Mouse (Mus musculus) left cerebral cortex, postnatal 14 days (tissue): ENCODE measurements around the gene Lrp1. TPM values are rescaled to one million over a fixed set of nuclear protein-coding genes. Genes with fewer than 3 reads are reported as not detected.
A peak's percentile ranks its signal among the peaks of the same experiment; 100 is the strongest.

Experiments used
- DNase-seq, 2 experiments: peaks; one replicate each; pipeline ENCODE4 v3.0.0; 2021 to 2022; ENCODE audit warnings: low spot score in 2 of 2, mixed read lengths in 1 of 2
- intact Hi-C: fragments of 180-260 bp; cut with DNase I; formaldehyde crosslinking; loops from one replicate; pipeline ENCODE4 v1.15.1; 2025
- total RNA-seq, 2 experiments: library from RNA; stranded (reverse); gene quantifications; 2 replicates each; pipeline ENCODE4 v1.2.3; 2021

The Lrp1 gene
- total RNA-seq, 2 experiments from 2014 or later: 285 to 305 TPM

- DNase-seq: no peak
- intact Hi-C loops: loop anchor here (5.0 kb wide), 2 partner anchors 33 to 198 kb away; partner anchors contain the start of gene Stac3
These were observed 86.0 kb downstream of the Lrp1 start for GRCm38 (mm10) chr10:127534929-127535384.

DNA sequence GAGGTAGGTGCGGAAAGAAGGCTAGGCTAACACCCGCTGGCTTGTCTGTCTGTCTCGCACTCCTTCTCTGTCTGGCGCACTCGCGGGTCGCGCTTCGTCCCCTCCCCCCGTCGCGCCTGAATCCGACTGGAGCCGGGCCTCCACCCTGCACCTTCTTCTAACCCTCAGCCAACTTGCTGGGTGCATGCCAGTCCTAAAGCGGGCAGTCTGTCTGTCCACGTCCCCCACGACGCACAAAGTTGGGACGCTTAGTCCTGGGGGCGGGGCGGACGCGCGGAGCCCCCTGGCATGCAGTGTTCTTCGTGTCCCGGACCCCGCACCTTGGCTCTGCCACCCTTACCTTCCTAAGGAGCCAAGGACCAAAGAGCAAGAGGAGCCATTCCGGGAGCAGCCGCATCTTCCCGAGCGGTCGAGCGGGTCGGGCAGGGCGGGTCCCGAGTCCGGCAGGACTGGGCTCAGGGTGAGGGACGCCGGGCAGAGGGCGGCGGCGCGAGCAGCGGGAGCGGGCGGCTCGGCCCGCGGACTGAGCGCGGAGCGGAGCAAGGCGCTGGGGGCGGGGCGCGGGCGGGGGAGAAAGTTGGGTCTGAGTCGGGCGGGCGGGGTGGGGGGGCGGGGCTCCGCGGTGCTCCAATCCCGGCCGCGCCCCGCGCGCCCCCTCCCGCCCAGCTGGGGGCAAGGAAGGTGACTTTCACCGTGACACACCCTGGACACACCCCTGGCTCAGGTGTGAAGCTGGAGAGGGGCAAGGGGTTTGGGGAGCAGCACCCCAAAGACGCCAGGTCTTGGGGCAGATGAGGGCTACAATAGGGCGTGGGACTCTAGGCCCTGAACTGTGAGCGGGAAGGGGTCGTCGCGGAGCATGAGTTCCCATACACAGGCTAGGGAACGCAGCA, 86.7 kb downstream of the Lrp1 start, which contains the start of gene Nxph4:
Nxph4 (minus strand) TSS at position 524 of the 893 bp plus-strand sequence.
- intact Hi-C loops: no loop called here
- DNase-seq: no peak

DNA sequence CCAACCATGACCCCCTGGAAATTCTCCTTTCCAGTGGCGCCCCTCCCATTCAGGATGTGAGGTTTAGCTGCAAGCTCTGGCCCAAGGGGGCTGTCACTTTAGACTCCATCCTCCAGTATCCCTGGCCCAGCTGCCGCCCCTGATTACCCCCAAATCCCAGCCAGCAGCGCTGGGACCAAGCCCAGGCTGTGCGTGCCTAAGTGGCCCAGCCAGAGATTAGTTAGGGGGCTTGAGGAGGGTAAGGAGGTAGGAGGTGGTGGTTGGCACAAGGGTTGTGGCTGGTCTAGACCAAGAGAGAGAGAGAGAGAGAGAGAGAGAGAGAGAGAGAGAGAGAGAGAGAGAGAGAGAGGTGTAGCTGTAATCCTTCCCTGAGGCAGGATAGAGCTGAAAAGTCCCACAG, 89.4 kb downstream of the Lrp1 start:
- intact Hi-C loops: no loop called here
- DNase-seq: no peak

DNA sequence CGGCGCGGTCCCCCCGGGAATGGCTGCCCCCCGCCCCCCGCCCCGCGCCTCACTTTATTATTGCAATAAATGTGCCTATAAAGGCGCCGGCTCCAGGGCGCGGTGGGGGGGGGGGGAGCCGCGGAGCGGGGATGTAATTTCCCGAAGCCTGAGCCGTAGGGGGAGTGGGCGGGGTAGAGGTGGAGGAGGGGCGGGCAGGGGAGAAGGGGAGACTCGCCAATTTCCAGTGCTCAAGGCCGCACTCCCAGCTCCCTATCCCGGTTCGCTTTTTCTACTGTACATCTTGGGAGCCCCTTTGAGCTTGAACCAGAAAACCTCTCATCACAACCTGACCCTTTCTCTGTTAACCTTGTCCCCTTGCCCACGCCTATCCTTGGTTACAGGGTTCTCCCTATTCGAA, 90.0 kb downstream of the Lrp1 start:
- DNase-seq: no peak
- intact Hi-C loops: no loop called here

DNA sequence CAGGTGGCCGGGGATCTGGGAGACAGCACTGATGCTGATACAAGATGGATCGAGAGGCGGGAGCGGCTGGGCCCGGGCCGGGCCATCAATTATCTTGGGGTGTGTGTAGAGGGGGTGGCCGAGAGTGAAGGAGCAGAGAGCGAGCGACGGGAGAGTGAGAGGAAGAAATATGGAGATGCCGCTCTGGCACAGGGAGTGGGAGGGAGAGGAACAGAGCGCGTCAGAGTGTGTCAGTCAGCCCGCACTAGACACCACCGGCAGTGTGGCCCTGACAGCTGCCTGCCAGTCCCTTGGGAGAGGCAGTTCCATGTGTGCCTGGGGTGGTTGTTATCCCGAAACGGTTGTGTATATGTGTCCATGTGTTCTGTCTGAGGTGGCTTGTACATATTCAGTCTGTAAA, 93.5 kb downstream of the Lrp1 start:
- DNase-seq: peak in 1 of 2 experiments; percentile 63
- intact Hi-C loops: no loop called here

DNA sequence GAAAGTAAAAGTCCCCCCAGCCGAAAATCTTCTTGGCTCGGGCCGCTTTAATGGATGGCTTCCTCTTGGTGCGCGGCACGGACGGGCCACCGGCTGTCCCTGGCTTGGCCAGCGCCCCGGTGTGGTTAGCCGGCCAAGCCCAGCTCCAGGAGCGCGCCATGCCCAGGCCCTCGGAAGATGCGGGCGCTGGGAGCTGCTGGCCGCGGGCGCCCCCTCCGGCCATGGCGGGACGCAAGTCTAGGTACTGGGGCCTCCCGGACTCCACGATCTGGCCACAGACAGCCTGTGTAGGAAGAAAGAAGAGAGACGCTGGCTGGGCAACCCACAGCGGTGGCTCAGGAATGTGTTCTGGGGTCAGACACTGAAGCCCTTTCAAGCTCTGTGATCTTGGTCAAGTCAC, 94.3 kb downstream of the Lrp1 start:
- intact Hi-C loops: no loop called here
- no peak for DNase-seq

- DNase-seq: no peak
- intact Hi-C loops: no loop called here
These were observed 94.9 kb downstream of the Lrp1 start for GRCm38 (mm10) chr10:127526048-127526447.

DNA sequence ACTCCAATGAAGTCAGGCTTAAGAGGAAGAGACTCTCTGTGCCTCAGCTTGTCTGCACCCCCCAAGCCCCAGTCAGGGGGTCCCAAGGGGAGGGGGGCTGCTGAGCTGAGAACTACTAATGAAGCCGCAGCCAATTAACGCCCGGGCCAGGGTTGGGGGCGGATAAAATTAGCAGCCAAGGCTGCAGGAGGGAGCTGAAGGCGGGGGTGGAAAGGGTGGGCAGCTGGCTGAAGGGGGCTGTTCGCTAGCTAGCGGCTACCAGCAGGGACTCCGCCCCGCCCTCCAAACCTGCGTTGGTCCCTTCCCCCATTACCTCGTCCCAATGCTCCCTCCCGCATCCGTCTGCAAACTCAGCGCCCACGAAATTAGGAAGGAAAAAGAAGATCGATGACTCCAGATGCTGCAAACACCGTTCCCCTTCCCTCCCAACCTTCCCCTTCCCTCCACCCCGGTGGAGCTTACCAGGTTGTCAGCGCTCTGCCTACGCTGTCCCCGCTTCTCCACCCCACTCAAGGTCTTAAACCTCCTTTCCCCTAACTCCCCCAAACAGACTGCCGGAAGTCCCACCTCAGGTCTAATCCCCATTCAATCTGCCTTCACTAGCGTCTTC, 96.2 kb downstream of the Lrp1 start:
- intact Hi-C loops: no loop called here

DNA sequence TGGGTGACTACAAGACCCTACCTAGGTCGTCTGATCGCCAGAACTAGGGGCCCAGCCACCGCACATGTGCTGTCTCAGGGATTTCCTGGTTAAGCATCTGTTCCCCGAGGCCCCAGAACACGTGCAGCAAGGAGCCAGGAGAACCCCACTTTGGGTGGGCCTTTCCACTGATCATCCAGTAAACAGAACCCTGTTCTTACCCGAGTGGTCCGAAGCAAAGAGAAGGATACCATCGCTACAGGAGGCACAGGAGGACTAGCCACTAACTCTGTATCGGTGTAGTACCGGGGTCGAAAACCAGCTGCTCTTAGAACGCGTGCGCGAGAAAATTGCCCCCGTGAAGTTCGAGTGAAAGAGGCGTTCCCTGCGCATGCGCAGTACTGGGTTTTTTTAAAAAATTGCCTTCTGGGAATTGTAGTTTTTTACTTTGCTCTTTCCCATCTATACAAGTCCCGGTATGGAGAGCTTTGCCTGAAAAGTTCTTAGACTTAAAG, 98.8 kb downstream of the Lrp1 start, which contains the start of gene Shmt2:
Shmt2 (minus strand) TSS at position 357 of the 494 bp plus-strand sequence.
- intact Hi-C loops: no loop called here

More for the DNA sequence above, 96.2 kb downstream of the Lrp1 start:
- no peak for DNase-seq

DNA sequence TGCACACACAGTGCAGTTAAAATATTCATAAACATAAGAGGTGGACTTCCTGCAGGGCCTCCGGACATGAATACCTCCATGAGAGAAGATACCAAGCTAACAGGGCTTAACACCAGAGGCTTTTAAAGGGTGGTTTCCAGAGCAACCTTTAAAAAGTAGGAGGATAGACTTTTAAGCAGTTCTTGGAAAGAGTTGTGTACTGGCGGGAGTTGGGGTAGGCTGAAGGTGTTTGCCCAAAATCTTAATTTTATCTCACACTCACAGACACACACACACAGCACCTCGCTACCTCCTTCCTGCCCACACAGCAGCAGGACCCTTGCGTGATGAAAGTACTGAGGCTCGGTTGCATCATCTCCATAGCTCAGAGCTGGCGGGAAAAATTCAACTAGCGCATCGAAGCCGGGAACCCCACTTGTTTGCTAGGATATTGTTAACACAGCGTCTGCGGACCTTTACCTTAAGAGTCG, 99.3 kb downstream of the Lrp1 start:
- intact Hi-C loops: no loop called here
- DNase-seq: no peak

More for the DNA sequence above, 98.8 kb downstream of the Lrp1 start, which contains the start of gene Shmt2:
- DNase-seq: peak; percentile 89 to 91

DNA sequence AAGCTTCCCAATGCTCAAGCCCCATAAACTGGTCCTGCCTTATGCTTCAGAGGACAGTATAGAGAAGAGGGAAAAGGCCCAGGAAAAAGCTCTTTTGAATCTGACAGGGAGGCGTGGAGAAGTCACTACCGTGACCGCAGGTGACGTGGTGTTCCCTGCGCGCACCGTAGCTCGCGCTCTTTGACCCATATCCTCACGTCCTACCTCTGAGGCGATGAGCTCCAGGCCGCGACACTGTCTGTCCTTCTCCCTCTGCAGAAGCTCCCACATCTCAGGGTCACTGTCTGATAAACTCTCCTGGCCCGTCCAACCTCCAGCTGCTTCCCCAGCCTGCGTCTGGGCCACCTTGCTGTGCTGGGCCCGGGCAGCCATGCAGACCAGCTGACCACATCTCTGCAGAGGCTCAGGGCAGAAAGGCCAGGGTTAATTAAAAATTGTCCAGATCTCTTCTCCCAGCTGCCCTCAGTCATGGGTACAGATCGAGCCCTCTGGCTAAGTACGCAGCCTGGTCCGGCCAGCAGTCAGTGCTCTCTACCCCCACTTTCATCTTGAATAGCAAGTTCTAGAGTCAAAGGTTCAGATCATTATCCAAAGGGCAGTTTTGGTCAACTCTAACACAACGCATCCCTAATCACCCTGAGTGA, 100.1 kb downstream of the Lrp1 start:
- intact Hi-C loops: no loop called here
- DNase-seq: no peak

DNA sequence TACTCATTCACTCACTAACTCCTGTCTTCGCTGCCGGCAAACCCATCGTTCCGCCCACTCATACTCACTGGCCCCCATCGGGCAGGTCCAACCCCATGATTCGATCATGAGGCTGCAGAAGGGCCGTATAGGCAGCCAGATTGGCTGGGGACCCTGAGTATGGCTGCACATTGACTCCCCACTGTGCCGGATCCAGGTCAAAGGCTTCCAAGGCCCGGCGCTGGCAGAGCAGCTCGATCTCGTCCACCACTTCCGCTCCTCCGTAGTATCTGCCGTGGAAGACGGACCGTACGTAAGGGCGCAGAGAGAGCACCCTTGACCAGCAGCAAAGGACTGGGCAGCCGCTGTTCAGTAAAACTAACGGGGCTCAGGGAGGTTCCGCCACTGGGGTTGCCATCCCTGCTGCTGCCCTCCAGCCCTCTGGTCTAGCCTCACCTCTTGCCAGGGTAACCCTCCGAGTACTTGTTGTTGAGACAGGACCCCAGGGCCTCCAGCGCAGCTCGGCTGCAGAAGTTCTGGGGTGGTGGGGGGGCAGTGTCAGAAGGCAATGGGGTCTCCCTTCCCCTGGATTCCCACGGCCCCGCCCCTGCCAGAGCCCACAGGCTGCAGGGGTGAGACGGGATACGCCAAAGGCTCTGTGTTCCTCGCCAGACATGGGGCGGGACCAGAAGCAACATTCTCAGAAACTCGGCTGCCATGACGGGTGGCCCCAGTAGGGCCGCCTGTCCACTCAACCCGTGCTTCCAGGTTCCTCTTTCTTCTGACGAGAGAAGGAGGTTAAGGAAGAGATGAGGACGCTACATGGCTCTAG, 100.8 kb downstream of the Lrp1 start:
- no peak for DNase-seq

DNA sequence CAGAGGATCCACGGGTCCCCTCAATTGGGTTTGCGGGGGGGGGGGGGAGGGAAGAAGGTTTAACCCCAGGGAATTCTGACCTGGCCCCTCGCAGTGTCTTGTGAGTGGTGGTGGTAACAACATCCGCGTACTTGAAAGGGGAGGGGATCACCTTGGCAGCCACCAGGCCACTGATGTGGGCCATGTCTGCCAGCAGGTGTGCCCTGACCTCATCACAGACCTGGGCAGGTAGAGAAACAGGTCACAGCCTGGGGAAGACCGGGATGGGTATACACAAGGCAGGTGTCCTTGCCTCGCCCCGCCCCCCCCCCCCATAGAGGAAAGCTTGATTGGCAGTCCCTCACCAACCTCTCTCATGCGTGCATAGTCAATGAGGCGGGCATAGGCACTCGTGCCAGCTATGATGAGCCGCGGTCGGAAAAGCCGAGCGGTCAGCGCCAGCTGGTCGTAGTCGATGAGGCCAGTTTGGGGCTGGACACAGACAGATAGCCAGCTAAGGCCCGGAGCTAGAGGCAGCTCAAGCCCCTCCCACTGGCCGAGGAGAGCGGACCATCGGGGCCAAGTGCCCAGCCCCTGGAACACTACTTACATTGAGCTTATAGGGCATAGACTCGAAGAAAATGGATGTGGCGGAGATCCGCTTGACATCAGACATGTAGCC, 101.8 kb downstream of the Lrp1 start:
- intact Hi-C loops: no loop called here
- DNase-seq: no peak

More for the DNA sequence above, 100.8 kb downstream of the Lrp1 start:
- intact Hi-C loops: no loop called here

- intact Hi-C loops: no loop called here
These were observed 103.0 kb downstream of the Lrp1 start for GRCm38 (mm10) chr10:127517941-127518340.

DNA sequence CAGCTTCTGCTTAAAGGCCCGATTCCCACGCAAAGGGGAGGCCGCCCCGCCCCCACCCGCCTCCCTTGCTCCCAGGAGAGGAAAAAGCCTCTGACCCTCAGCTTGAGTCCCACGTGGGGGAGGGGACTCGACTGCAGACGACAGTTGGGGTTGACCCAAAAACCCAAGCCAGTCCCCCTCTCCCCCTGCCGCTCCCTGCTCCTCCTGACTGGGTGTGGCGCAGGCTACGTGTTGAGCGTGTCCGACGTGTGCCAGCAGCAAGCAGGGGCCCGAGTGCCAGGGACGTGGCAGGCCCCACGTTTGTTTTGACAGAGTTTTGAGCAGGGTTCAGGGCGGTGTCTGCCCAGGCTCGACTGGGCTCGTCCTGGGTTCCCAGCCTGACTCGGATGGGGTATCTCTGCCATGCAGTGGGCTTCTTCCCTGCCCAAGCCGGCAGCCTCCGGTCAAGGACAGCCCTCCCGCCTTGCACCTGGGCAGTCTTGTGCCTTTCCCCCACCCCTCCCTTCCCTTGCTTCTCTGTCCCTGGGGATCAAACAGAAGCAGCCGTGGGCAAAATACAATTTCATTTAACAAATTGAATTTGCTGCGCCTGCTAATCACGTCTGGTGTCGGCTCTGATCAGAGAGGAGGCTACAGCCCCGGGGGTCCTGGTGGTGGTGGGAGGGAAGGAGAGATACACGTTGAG, 104.2 kb downstream of the Lrp1 start:
- DNase-seq: no peak
- intact Hi-C loops: no loop called here

More at GRCm38 (mm10) chr10:127517941-127518340, 103.0 kb downstream of the Lrp1 start:
- no peak for DNase-seq

GRCm38 (mm10) chr10:127515983-127516459, 104.9 kb downstream of the Lrp1 start:
- intact Hi-C loops: no loop called here
- no peak for DNase-seq

GRCm38 (mm10) chr10:127515271-127515982, 105.5 kb downstream of the Lrp1 start:
- intact Hi-C loops: no loop called here
- no peak for DNase-seq
